In genomic region chr13:59220156-59220555, GRCm38 (mm10) we compare ENCODE assay signal across 8 mouse cellular contexts.
A peak's percentile ranks its signal among the peaks of the same experiment; 100 is the strongest.
DNase-seq lines count a peak whose midpoint lies in the region; ATAC-seq and TF ChIP-seq lines count a peak whose summit lies in the region.

No protein-coding gene starts in this region.

- 22% methylated on average over 7 of the region's 7 CpGs for WGBS in forebrain, embryonic 11.5 days
- WGBS in forebrain, embryonic 15.5 days = 17% methylated on average over 7 of the region's 7 CpGs
- 43% methylated on average over 7 of the region's 7 CpGs for WGBS in thymus, adult 2 months
- WGBS in hindbrain, postnatal 0 days = 25% methylated on average over 7 of the region's 7 CpGs

- no peak overlapping the region for H3K4me3 ChIP-seq in forebrain, embryonic 11.5 days (ENCODE audit: low read depth, low read length)
- no peak overlapping the region for H3K4me3 ChIP-seq in forebrain, embryonic 15.5 days
- H3K4me3 ChIP-seq in thymus, adult 2 months (ENCODE audit: control insufficient read depth, insufficient read depth, low read length) = no peak overlapping the region
- H3K4me3 ChIP-seq in hindbrain, postnatal 0 days (ENCODE audit: low read length) = no peak overlapping the region

- H3K27ac ChIP-seq in forebrain, embryonic 11.5 days (ENCODE audit: low read depth, low read length) = no peak overlapping the region
- H3K27ac ChIP-seq in forebrain, embryonic 15.5 days (replicated peaks) = no peak overlapping the region
- H3K27ac ChIP-seq in thymus, adult 2 months (ENCODE audit: control insufficient read depth, insufficient read depth, low read length) = no peak overlapping the region
- no peak overlapping the region for H3K27ac ChIP-seq in hindbrain, postnatal 0 days

- no peak for TF ChIP-seq CTCF in thymus, adult 2 months (IDR thresholded peaks at IDR 0.05; ENCODE audit: borderline replicate concordance, control insufficient read depth, extremely low read depth, insufficient read depth, low read length, poor library complexity)
- peak; percentile 69 for TF ChIP-seq CTCF in hindbrain, postnatal 0 days (IDR thresholded peaks at IDR 0.05; ENCODE audit: low read depth)

- TF ChIP-seq POLR2A in thymus, adult 2 months (IDR thresholded peaks at IDR 0.05; ENCODE audit: control insufficient read depth, extremely low read depth, insufficient read depth, low read length, poor library complexity) = no peak

- no peaks in the 10 kb centered on the region for H3K9me3 ChIP-seq in forebrain, embryonic 11.5 days (ENCODE audit: control insufficient read depth, low read length)
- H3K9me3 ChIP-seq in forebrain, embryonic 15.5 days = no peaks in the 10 kb centered on the region
- no peaks in the 10 kb centered on the region for H3K9me3 ChIP-seq in hindbrain, postnatal 0 days (ENCODE audit: low read length)

- no peak overlapping the region; the same call in 1 of the 2 replicates for H3K9ac ChIP-seq in forebrain, embryonic 11.5 days (ENCODE audit: low read length)
- H3K9ac ChIP-seq in forebrain, embryonic 15.5 days (replicated peaks) = no peak overlapping the region
- H3K9ac ChIP-seq in hindbrain, postnatal 0 days (replicated peaks; ENCODE audit: low read length) = no peak overlapping the region

- no peaks in the 10 kb centered on the region for H3K27me3 ChIP-seq in forebrain, embryonic 11.5 days (ENCODE audit: control insufficient read depth, insufficient read depth, low read length)
- H3K27me3 ChIP-seq in forebrain, embryonic 15.5 days = no peaks in the 10 kb centered on the region
- no peaks in the 10 kb centered on the region for H3K27me3 ChIP-seq in thymus, adult 2 months (ENCODE audit: control insufficient read depth, insufficient read depth, low read length)
- H3K27me3 ChIP-seq in hindbrain, postnatal 0 days (ENCODE audit: insufficient read depth, low read length) = no peaks in the 10 kb centered on the region

- no peaks in the 10 kb centered on the region for H3K4me1 ChIP-seq in forebrain, embryonic 11.5 days (replicated peaks; ENCODE audit: control insufficient read depth, insufficient read depth, low read length)
- H3K4me1 ChIP-seq in forebrain, embryonic 15.5 days = peaks cover 6% of the 10 kb centered on the region; the same call in 1 of the 2 replicates
- H3K4me1 ChIP-seq in thymus, adult 2 months (replicated peaks; ENCODE audit: control insufficient read depth, insufficient read depth, low read length) = no peaks in the 10 kb centered on the region
- H3K4me1 ChIP-seq in hindbrain, postnatal 0 days (ENCODE audit: insufficient read depth, low read length) = 0 out of 2 replicates have a peak, but pooled peaks cover 4% of the 10 kb centered on the region

- no peak overlapping the region for H3K4me2 ChIP-seq in forebrain, embryonic 11.5 days (ENCODE audit: low read depth, low read length, severe bottlenecking)
- no peak overlapping the region for H3K4me2 ChIP-seq in forebrain, embryonic 15.5 days (replicated peaks)
- no peak overlapping the region for H3K4me2 ChIP-seq in hindbrain, postnatal 0 days (ENCODE audit: low read depth, low read length)

- H3K36me3 ChIP-seq in forebrain, embryonic 11.5 days (ENCODE audit: control insufficient read depth, insufficient read depth, low read length) = no peaks in the 10 kb centered on the region
- no peaks in the 10 kb centered on the region for H3K36me3 ChIP-seq in forebrain, embryonic 15.5 days
- no peaks in the 10 kb centered on the region for H3K36me3 ChIP-seq in thymus, adult 2 months (ENCODE audit: control insufficient read depth, insufficient read depth, low read length)
- no peaks in the 10 kb centered on the region for H3K36me3 ChIP-seq in hindbrain, postnatal 0 days (ENCODE audit: insufficient read depth, low read length)

- peak; percentile 70 for DNase-seq in forebrain, embryonic 11.5 days (ENCODE audit: low spot score)
- peak; percentile 12 for DNase-seq in thymus, adult 2 months
- no peak for DNase-seq in thymus, adult 18-20 months
- no peak for DNase-seq in hindbrain, postnatal 0 days (ENCODE audit: low spot score)
- peak; percentile 40 for DNase-seq in lung, postnatal 36 days
- no peak for DNase-seq in c-Kit-positive CD71-positive TER-119-positive erythroid progenitor cells, embryonic 14.5 days (ENCODE audit: low spot score)
- no peak for DNase-seq in frontal cortex, postnatal 25 days (ENCODE audit: low spot score in 2 of 2)

- no peak for ATAC-seq in forebrain, embryonic 11.5 days (replicated peaks; ENCODE audit: low FRiP score)
- no peak for ATAC-seq in forebrain, embryonic 15.5 days (replicated peaks)
- peak; percentile 53; the same call in 1 of the 2 replicates for ATAC-seq in hindbrain, postnatal 0 days

Comparison
In these comparisons a context has a peak if more than half of its experiments do, and no peak if none do; other contexts are left out.
1. DNase-seq: peak in forebrain, embryonic 11.5 days (single experiment), thymus, adult 2 months (single experiment) and lung, postnatal 36 days (single experiment); none in thymus, adult 18-20 months (0 of 2), hindbrain, postnatal 0 days (single experiment), c-Kit-positive CD71-positive TER-119-positive erythroid progenitor cells, embryonic 14.5 days (single experiment) and frontal cortex, postnatal 25 days (0 of 2).